Mouse (Mus musculus): ENCODE data around the gene Rab11fip4. TPM values are rescaled to one million over a fixed set of nuclear protein-coding genes. Genes with fewer than 3 reads are reported as not detected.

Gene Rab11fip4
- polyA plus RNA-seq (2015; fragmentation: Nextera tagmentation; extraction: Ambion mirVana), result 1.0 and 2.6 TPM in 2 replicates

GRCm38 (mm10) chr11:79590664-79591590 lies at the start of gene Rab11fip4:
Gene Rab11fip4 (plus strand): TSS chr11:79591212.

Small RNA genes within 50 kb of the gene (microRNA-seq; reads per million reads assigned to microRNA genes)
- 86.9 reads per million, percentile 42 among the genes with 10 or more reads in this experiment for gene Mir193a (ENCODE audit: borderline replicate concordance, insufficient number of aligned reads)
- 15.4 reads per million, percentile 21 among the genes with 10 or more reads in this experiment for gene Mir365-2 (ENCODE audit: borderline replicate concordance, insufficient number of aligned reads)

Other genes starting within 250 kb of the Rab11fip4 start
- gene Omg, start 87.1 kb upstream of the Rab11fip4 start, polyA plus RNA-seq (2015; fragmentation: Nextera tagmentation; extraction: Ambion mirVana), result 7.9 and 12.6 TPM in 2 replicates
- gene Evi2b, start 67.5 kb upstream of the Rab11fip4 start, polyA plus RNA-seq (2015; fragmentation: Nextera tagmentation; extraction: Ambion mirVana), result 2.0 and 2.2 TPM in 2 replicates
- 0.36 and 0.43 TPM in 2 replicates for gene Evi2, start 60.6 kb upstream of the Rab11fip4 start, polyA plus RNA-seq (2015; fragmentation: Nextera tagmentation; extraction: Ambion mirVana)
- 7.1 and 7.2 TPM in 2 replicates for gene Evi2a, start 60.6 kb upstream of the Rab11fip4 start, polyA plus RNA-seq (2015; fragmentation: Nextera tagmentation; extraction: Ambion mirVana)